Mouse (Mus musculus): ENCODE data around the gene Apon. TPM values are rescaled to one million over a fixed set of nuclear protein-coding genes. Genes with fewer than 3 reads are reported as not detected.
"Not testable (repeated sequence)": the region's sequence is repeated elsewhere in the genome, so short reads cannot be mapped to it uniquely, and the experiment has no call there.

Gene Apon
- polyA plus RNA-seq, 1 experiment from 2014 or later, result 0.11 TPM

GRCm38 (mm10) chr10:128278158-128278557 is 24.3 kb downstream of the Apon start:
- 51% methylated on average over 6 of the region's 6 CpGs for WGBS
- ATAC-seq, result no peak
- Histone ChIP-seq H3K4me2 (ENCODE audit: low read length) (no peak overlapping the region), H3K36me3 (ENCODE audit: control insufficient read depth, insufficient read depth, low read length) (peaks cover 22% of the 10 kb centered on the region), H3K4me1 (ENCODE audit: control insufficient read depth, insufficient read depth, low read depth, low read length) (no peaks in the 10 kb centered on the region), H3K27me3 (replicated peaks; ENCODE audit: control insufficient read depth, insufficient read depth, low read length) (no peaks in the 10 kb centered on the region), H3K27ac (ENCODE audit: low read depth, low read length) (no peak overlapping the region), H3K9me3 (ENCODE audit: control insufficient read depth, low read length) (no peaks in the 10 kb centered on the region), H3K9ac (ENCODE audit: low read depth, low read length) (no peak overlapping the region), H3K4me3 (ENCODE audit: low read length) (no peak overlapping the region)

GRCm38 (mm10) chr10:128280943-128281342 is 27.0 kb downstream of the Apon start:
- Histone ChIP-seq H3K4me2 (ENCODE audit: low read length) (no peak overlapping the region), H3K36me3 (ENCODE audit: control insufficient read depth, insufficient read depth, low read length) (peaks cover 29% of the 10 kb centered on the region), H3K27ac (ENCODE audit: low read depth, low read length) (no peak overlapping the region), H3K4me3 (ENCODE audit: low read length) (no peak overlapping the region), H3K9ac (ENCODE audit: low read depth, low read length) (no peak overlapping the region), H3K27me3 (replicated peaks; ENCODE audit: control insufficient read depth, insufficient read depth, low read length) (no peaks in the 10 kb centered on the region), H3K9me3 (ENCODE audit: control insufficient read depth, low read length) (no peaks in the 10 kb centered on the region), H3K4me1 (ENCODE audit: control insufficient read depth, insufficient read depth, low read depth, low read length) (no peaks in the 10 kb centered on the region)
- WGBS, result 92% methylated on average over 6 of the region's 6 CpGs
- ATAC-seq, result no peak

- 95% methylated on average over 14 of the region's 14 CpGs for WGBS
- Histone ChIP-seq H3K9ac (ENCODE audit: low read depth, low read length) (no peak overlapping the region), H3K27me3 (replicated peaks; ENCODE audit: control insufficient read depth, insufficient read depth, low read length) (no peaks in the 10 kb centered on the region), H3K9me3 (ENCODE audit: control insufficient read depth, low read length) (no peaks in the 10 kb centered on the region), H3K4me1 (ENCODE audit: control insufficient read depth, insufficient read depth, low read depth, low read length) (no peaks in the 10 kb centered on the region), H3K27ac (ENCODE audit: low read depth, low read length) (no peak overlapping the region), H3K36me3 (ENCODE audit: control insufficient read depth, insufficient read depth, low read length) (peaks cover 34% of the 10 kb centered on the region), H3K4me3 (ENCODE audit: low read length) (no peak overlapping the region), H3K4me2 (ENCODE audit: low read length) (no peak overlapping the region)
- ATAC-seq, result no peak
Measured at GRCm38 (mm10) chr10:128281682-128282081, 27.8 kb downstream of the Apon start.

GRCm38 (mm10) chr10:128282886-128283450 is 29.1 kb downstream of the Apon start:
- WGBS, result 91% methylated on average over 20 of the region's 20 CpGs
- H3K9ac ChIP-seq (ENCODE audit: low read depth, low read length), result no peak overlapping the region
- H3K4me2 ChIP-seq (ENCODE audit: low read length), result no peak overlapping the region
- H3K36me3 ChIP-seq (ENCODE audit: control insufficient read depth, insufficient read depth, low read length), result peaks cover 34% of the 10 kb centered on the region
- no peaks in the 10 kb centered on the region for H3K27me3 ChIP-seq (replicated peaks; ENCODE audit: control insufficient read depth, insufficient read depth, low read length)
- H3K4me3 ChIP-seq (ENCODE audit: low read length), result no peak overlapping the region
- no peaks in the 10 kb centered on the region for H3K4me1 ChIP-seq (ENCODE audit: control insufficient read depth, insufficient read depth, low read depth, low read length)
- ATAC-seq, result no peak
- H3K9me3 ChIP-seq (ENCODE audit: control insufficient read depth, low read length), result no peaks in the 10 kb centered on the region
- no peak overlapping the region for H3K27ac ChIP-seq (ENCODE audit: low read depth, low read length)

GRCm38 (mm10) chr10:128283604-128284579 is 30.0 kb downstream of the Apon start:
- WGBS, result 62% methylated on average over 31 of the region's 31 CpGs
- Histone ChIP-seq H3K4me2 (ENCODE audit: low read length) (no peak overlapping the region), H3K36me3 (ENCODE audit: control insufficient read depth, insufficient read depth, low read length) (peaks cover 37% of the 10 kb centered on the region), H3K9ac (ENCODE audit: low read depth, low read length) (no peak overlapping the region; the same call in 1 of the 2 replicates), H3K4me3 (ENCODE audit: low read length) (no peak overlapping the region), H3K27me3 (replicated peaks; ENCODE audit: control insufficient read depth, insufficient read depth, low read length) (no peaks in the 10 kb centered on the region), H3K9me3 (ENCODE audit: control insufficient read depth, low read length) (no peaks in the 10 kb centered on the region), H3K4me1 (ENCODE audit: control insufficient read depth, insufficient read depth, low read depth, low read length) (no peaks in the 10 kb centered on the region), H3K27ac (ENCODE audit: low read depth, low read length) (peak overlapping the region; percentile 66)
- peak; percentile 72 for ATAC-seq

- not testable (repeated sequence) for H3K4me2 ChIP-seq (ENCODE audit: low read length); H3K27ac ChIP-seq (ENCODE audit: low read depth, low read length); H3K4me1 ChIP-seq (ENCODE audit: control insufficient read depth, insufficient read depth, low read depth, low read length); ATAC-seq; H3K27me3 ChIP-seq (replicated peaks; ENCODE audit: control insufficient read depth, insufficient read depth, low read length); H3K9me3 ChIP-seq (ENCODE audit: control insufficient read depth, low read length); H3K4me3 ChIP-seq (ENCODE audit: low read length); H3K9ac ChIP-seq (ENCODE audit: low read depth, low read length)
- WGBS, result 67% methylated on average over 1 of the region's 1 CpGs
- peaks cover 27% of the 10 kb centered on the region for H3K36me3 ChIP-seq (ENCODE audit: control insufficient read depth, insufficient read depth, low read length)
Measured at GRCm38 (mm10) chr10:128290594-128290993, 36.7 kb downstream of the Apon start.

GRCm38 (mm10) chr10:128296370-128297090 is 42.6 kb downstream of the Apon start:
- Histone ChIP-seq H3K27ac (ENCODE audit: low read depth, low read length) (peak overlapping the region; percentile 46; the same call in 1 of the 2 replicates), H3K36me3 (ENCODE audit: control insufficient read depth, insufficient read depth, low read length) (peaks cover 7% of the 10 kb centered on the region), H3K4me3 (ENCODE audit: low read length) (no peak overlapping the region), H3K9me3 (ENCODE audit: control insufficient read depth, low read length) (no peaks in the 10 kb centered on the region), H3K4me1 (ENCODE audit: control insufficient read depth, insufficient read depth, low read depth, low read length) (no peaks in the 10 kb centered on the region), H3K9ac (ENCODE audit: low read depth, low read length) (no peak overlapping the region; the same call in 1 of the 2 replicates), H3K4me2 (ENCODE audit: low read length) (no peak overlapping the region), H3K27me3 (replicated peaks; ENCODE audit: control insufficient read depth, insufficient read depth, low read length) (no peaks in the 10 kb centered on the region)
- no peak; the same call in 1 of the 2 replicates for ATAC-seq
- WGBS, result 66% methylated on average over 13 of the region's 13 CpGs

- H3K27me3 ChIP-seq (replicated peaks; ENCODE audit: control insufficient read depth, insufficient read depth, low read length), result no peaks in the 10 kb centered on the region
- no peak overlapping the region for H3K9ac ChIP-seq (ENCODE audit: low read depth, low read length)
- H3K27ac ChIP-seq (ENCODE audit: low read depth, low read length), result no peak overlapping the region
- no peaks in the 10 kb centered on the region for H3K9me3 ChIP-seq (ENCODE audit: control insufficient read depth, low read length)
- ATAC-seq, result 0 out of 2 replicates have a peak, but pooled peaks have one; percentile 24
- no peak overlapping the region for H3K4me2 ChIP-seq (ENCODE audit: low read length)
- H3K4me3 ChIP-seq (ENCODE audit: low read length), result no peak overlapping the region
- H3K4me1 ChIP-seq (ENCODE audit: control insufficient read depth, insufficient read depth, low read depth, low read length), result peaks cover 1% of the 10 kb centered on the region; the same call in 1 of the 2 replicates
- WGBS, result 73% methylated on average over 4 of the region's 4 CpGs
- H3K36me3 ChIP-seq (ENCODE audit: control insufficient read depth, insufficient read depth, low read length), result peaks cover 2% of the 10 kb centered on the region; the same call in 1 of the 2 replicates
Measured at GRCm38 (mm10) chr10:128297221-128297620, 43.3 kb downstream of the Apon start.

Data from hindbrain, embryonic 16.5 days (tissue).